Mouse (Mus musculus) hindbrain, embryonic 11.5 days (tissue): Measurements from ENCODE around the gene Lima1. TPM values are rescaled to one million over a fixed set of nuclear protein-coding genes. Genes with fewer than 3 reads are reported as not detected.

Experiments used
- ATAC-seq: fragments of 200-750 bp; cut with Nextera tagmentation; 2 replicates; pipeline ENCODE4 v1.8.0; 2017; ENCODE audit warnings: mild to moderate bottlenecking, moderate TSS enrichment, moderate library complexity; ENCODE audit not compliant: low FRiP score
- DNase-seq: peaks from one replicate; pipeline ENCODE4 v3.0.0-alpha.2; 2015; ENCODE audit warnings: low spot score
- H3K27ac ChIP-seq: fragments of 300-500 bp; sonication (generic); 2 replicates; pipeline ENCODE4 v1.5.1; 2014; ENCODE audit warnings: mild to moderate bottlenecking, low read depth, low read length
- H3K27me3 ChIP-seq: fragments of 300-500 bp; sonication (generic); 2 replicates; pipeline ENCODE4 v1.6.1; 2014; ENCODE audit warnings: mild to moderate bottlenecking, low read length, moderate library complexity, mixed read lengths; ENCODE audit not compliant: control insufficient read depth, insufficient read depth
- H3K36me3 ChIP-seq: fragments of 300-500 bp; sonication (generic); 2 replicates; pipeline ENCODE4 v1.6.1; 2014; ENCODE audit warnings: mild to moderate bottlenecking, low read length, moderate library complexity, mixed read lengths; ENCODE audit not compliant: control insufficient read depth, insufficient read depth
- H3K4me1 ChIP-seq: fragments of 300-500 bp; sonication (generic); replicated peaks from 2 replicates; pipeline ENCODE4 v1.6.1; 2014; ENCODE audit warnings: low read length, mixed read lengths; ENCODE audit not compliant: control insufficient read depth, insufficient read depth
- H3K4me2 ChIP-seq: fragments of 300-500 bp; sonication (generic); replicated peaks from 2 replicates; pipeline ENCODE4 v1.6.1; 2014; ENCODE audit warnings: mild to moderate bottlenecking, low read depth, low read length
- H3K4me3 ChIP-seq: fragments of 300-500 bp; sonication (generic); 2 replicates; pipeline ENCODE4 v1.5.1; 2014; ENCODE audit warnings: low read depth, low read length
- H3K9ac ChIP-seq: fragments of 300-500 bp; sonication (generic); 2 replicates; pipeline ENCODE4 v1.6.1; 2014; ENCODE audit warnings: low read depth, low read length
- H3K9me3 ChIP-seq: fragments of 300-500 bp; sonication (generic); 2 replicates; pipeline ENCODE4 v1.6.1; 2016; ENCODE audit warnings: low read length; ENCODE audit not compliant: control insufficient read depth
- WGBS: fragments of 180-500 bp; shearing (Covaris S2); extraction: QIAGEN DNeasy Blood & Tissue Kit; methylation state at CpG from one replicate; pipeline ENCODE4 v1.1.7; 2014; 5-methylcytosine and 5-hydroxymethylcytosine counted together
- polyA plus RNA-seq: library from polyadenylated mRNA; unstranded; fragments of >200 nt; fragmentation: Nextera tagmentation; extraction: Ambion mirVana; gene quantifications from 2 replicates; pipeline ENCODE4 v1.2.1, GENCODE M21; 2014

The Lima1 gene
- polyA plus RNA-seq, 1 experiment from 2014 or later, result 30.8 TPM

GRCm38 (mm10) chr15:99819621-99820279 lies 55.5 kb downstream of the Lima1 start:
- Histone ChIP-seq H3K27me3 (no peaks in the 10 kb centered on the region), H3K4me3 (peak overlapping the region; percentile 28), H3K4me2 (peak overlapping the region; percentile 31), H3K4me1 (peaks cover 7% of the 10 kb centered on the region; the same call in 1 of the 2 replicates), H3K36me3 (no peaks in the 10 kb centered on the region), H3K9me3 (no peaks in the 10 kb centered on the region), H3K9ac (peak overlapping the region; percentile 44), H3K27ac (peak overlapping the region; percentile 84)
- DNase-seq, result peak; percentile 30
- no peak for ATAC-seq
- WGBS, result 55% methylated on average over 14 of the region's 14 CpGs

- Histone ChIP-seq H3K27me3 (no peaks in the 10 kb centered on the region), H3K9ac (peak overlapping the region; percentile 44), H3K36me3 (no peaks in the 10 kb centered on the region), H3K4me2 (peak overlapping the region; percentile 31), H3K9me3 (no peaks in the 10 kb centered on the region), H3K4me3 (peak overlapping the region; percentile 28), H3K27ac (peak overlapping the region; percentile 84), H3K4me1 (peaks cover 7% of the 10 kb centered on the region; the same call in 1 of the 2 replicates)
- DNase-seq, result no peak
- peak; percentile 19; the same call in 1 of the 2 replicates for ATAC-seq
- 25% methylated on average over 6 of the region's 6 CpGs for WGBS
Observed at GRCm38 (mm10) chr15:99819109-99819440, 56.2 kb downstream of the Lima1 start.

- peak overlapping the region; percentile 84 for H3K27ac ChIP-seq
- peaks cover 7% of the 10 kb centered on the region; the same call in 1 of the 2 replicates for H3K4me1 ChIP-seq
- H3K36me3 ChIP-seq, result no peaks in the 10 kb centered on the region
- 0 out of 2 replicates have a peak overlapping the region, but pooled peaks have one; percentile 44 for H3K9ac ChIP-seq
- no peaks in the 10 kb centered on the region for H3K27me3 ChIP-seq
- 25% methylated on average over 13 of the region's 13 CpGs for whole genome bisulfite sequencing
- peak; percentile 69 for DNase-seq
- H3K4me3 ChIP-seq, result peak overlapping the region; percentile 28
- peak; percentile 49; the same call in 1 of the 2 replicates for ATAC-seq
- peak overlapping the region; percentile 31 for H3K4me2 ChIP-seq
- no peaks in the 10 kb centered on the region for H3K9me3 ChIP-seq
Observed at GRCm38 (mm10) chr15:99818321-99819108, 56.7 kb downstream of the Lima1 start.

- ATAC-seq (no peak), DNase-seq (peak; percentile 47)
- Histone ChIP-seq H3K36me3 (no peaks in the 10 kb centered on the region), H3K4me3 (0 out of 2 replicates have a peak overlapping the region, but pooled peaks have one; percentile 6), H3K27me3 (no peaks in the 10 kb centered on the region), H3K4me2 (no peak overlapping the region; the same call in none of the 2 replicates), H3K4me1 (peaks cover 7% of the 10 kb centered on the region; the same call in 1 of the 2 replicates), H3K9ac (no peak overlapping the region), H3K9me3 (no peaks in the 10 kb centered on the region), H3K27ac (peak overlapping the region; percentile 84)
- WGBS, result 25% methylated on average over 8 of the region's 8 CpGs
Observed at GRCm38 (mm10) chr15:99817343-99818235, 57.7 kb downstream of the Lima1 start.

- DNase-seq, result no peak
- Histone ChIP-seq H3K4me1 (peaks cover 7% of the 10 kb centered on the region; the same call in 1 of the 2 replicates), H3K4me2 (no peak overlapping the region), H3K27me3 (no peaks in the 10 kb centered on the region), H3K9me3 (no peaks in the 10 kb centered on the region), H3K27ac (no peak overlapping the region), H3K9ac (no peak overlapping the region), H3K36me3 (no peaks in the 10 kb centered on the region), H3K4me3 (no peak overlapping the region)
- 91% methylated on average over 4 of the region's 4 CpGs for WGBS
- ATAC-seq, result no peak
Observed at GRCm38 (mm10) chr15:99815999-99816398, 59.3 kb downstream of the Lima1 start.

GRCm38 (mm10) chr15:99814554-99815260 lies 60.5 kb downstream of the Lima1 start:
- WGBS, result 94% methylated on average over 24 of the region's 24 CpGs
- H3K9ac ChIP-seq, result no peak overlapping the region
- H3K4me2 ChIP-seq, result no peak overlapping the region
- peaks cover 6% of the 10 kb centered on the region; the same call in 1 of the 2 replicates for H3K4me1 ChIP-seq
- H3K36me3 ChIP-seq, result no peaks in the 10 kb centered on the region
- no peak overlapping the region for H3K27ac ChIP-seq
- no peak for ATAC-seq
- no peak for DNase-seq
- H3K9me3 ChIP-seq, result no peaks in the 10 kb centered on the region
- H3K27me3 ChIP-seq, result no peaks in the 10 kb centered on the region
- no peak overlapping the region for H3K4me3 ChIP-seq

- Histone ChIP-seq H3K27me3 (no peaks in the 10 kb centered on the region), H3K4me3 (no peak overlapping the region), H3K9ac (no peak overlapping the region), H3K36me3 (no peaks in the 10 kb centered on the region), H3K27ac (no peak overlapping the region), H3K4me2 (no peak overlapping the region), H3K9me3 (no peaks in the 10 kb centered on the region), H3K4me1 (0 out of 2 replicates have a peak, but pooled peaks cover 3% of the 10 kb centered on the region)
- DNase-seq (no peak), ATAC-seq (no peak)
- 95% methylated on average over 6 of the region's 6 CpGs for WGBS
Observed at GRCm38 (mm10) chr15:99813639-99814038, 61.6 kb downstream of the Lima1 start.

- WGBS, result 76% methylated on average over 7 of the region's 7 CpGs
- DNase-seq (no peak), ATAC-seq (no peak)
- H3K4me2 ChIP-seq, result no peak overlapping the region
- no peak overlapping the region for H3K4me3 ChIP-seq
- no peaks in the 10 kb centered on the region for H3K9me3 ChIP-seq
- H3K27me3 ChIP-seq, result no peaks in the 10 kb centered on the region
- H3K4me1 ChIP-seq, result no peaks in the 10 kb centered on the region
- H3K9ac ChIP-seq, result no peak overlapping the region
- no peaks in the 10 kb centered on the region for H3K36me3 ChIP-seq
- H3K27ac ChIP-seq, result no peak overlapping the region
Observed at GRCm38 (mm10) chr15:99812097-99812496, 63.2 kb downstream of the Lima1 start.
